8 mouse cellular contexts compared by ENCODE assay signal in genomic region chr11:43766922-43767648, GRCm38 (mm10). TPM values are rescaled to one million over a fixed set of nuclear protein-coding genes. Genes with fewer than 3 reads are reported as not detected.
DNase-seq lines count a peak whose midpoint lies in the region; ATAC-seq lines count a peak whose summit lies in the region.

No protein-coding gene starts in this region.

- peak; percentile 72; the same call in 1 of the 2 replicates for ATAC-seq in erythroblast, adult 5-6 weeks (replicated peaks; ENCODE audit: low FRiP score, poor library complexity, severe bottlenecking)
- no peak for ATAC-seq in heart, embryonic 11.5 days (replicated peaks; ENCODE audit: insufficient number of reproducible peaks, low FRiP score, low TSS enrichment)
- ATAC-seq in kidney, embryonic 16.5 days (ENCODE audit: low FRiP score, low TSS enrichment) = peak; percentile 87; the same call in 1 of the 2 replicates
- peak; percentile 87 for ATAC-seq in monocyte, adult 5-6 weeks (replicated peaks; ENCODE audit: insufficient number of reproducible peaks, low FRiP score, low TSS enrichment, poor library complexity, severe bottlenecking)

- peak; percentile 87 for DNase-seq in CD4-positive helper T cell, adult 2 months (ENCODE audit: low read depth, low spot score)
- peak; percentile 87 for DNase-seq in brain, adult 2 months (ENCODE audit: low read depth, low spot score)
- peak; percentile 77 for DNase-seq in liver
- peak; percentile 57 to 77 for DNase-seq in spleen, postnatal 4 days (ENCODE audit: low spot score in 2 of 2)

- H3K4me2 ChIP-seq in heart, embryonic 11.5 days = peak overlapping the region; percentile 63
- peak overlapping the region; percentile 84 for H3K4me2 ChIP-seq in kidney, embryonic 16.5 days (replicated peaks; ENCODE audit: low read depth, low read length)

- H3K27me3 ChIP-seq in heart, embryonic 11.5 days (ENCODE audit: control insufficient read depth, insufficient read depth, low read length) = peaks cover 5% of the 10 kb centered on the region; the same call in 1 of the 2 replicates
- peaks cover 2% of the 10 kb centered on the region for H3K27me3 ChIP-seq in kidney, embryonic 16.5 days (ENCODE audit: insufficient read depth, low read length)

- no peak overlapping the region for H3K27ac ChIP-seq in heart, embryonic 11.5 days (ENCODE audit: low read depth, low read length)
- H3K27ac ChIP-seq in kidney, embryonic 16.5 days (ENCODE audit: low read length) = no peak overlapping the region

- H3K36me3 ChIP-seq in heart, embryonic 11.5 days (ENCODE audit: control insufficient read depth, insufficient read depth, low read length) = no peaks in the 10 kb centered on the region
- H3K36me3 ChIP-seq in kidney, embryonic 16.5 days (ENCODE audit: insufficient read depth, low read length) = no peaks in the 10 kb centered on the region

- H3K4me1 ChIP-seq in heart, embryonic 11.5 days (ENCODE audit: control insufficient read depth, insufficient read depth, low read length) = no peaks in the 10 kb centered on the region
- H3K4me1 ChIP-seq in kidney, embryonic 16.5 days (ENCODE audit: insufficient read depth, low read length) = 0 out of 2 replicates have a peak, but pooled peaks cover 3% of the 10 kb centered on the region

- H3K9ac ChIP-seq in heart, embryonic 11.5 days (ENCODE audit: low read depth, low read length) = no peak overlapping the region
- H3K9ac ChIP-seq in kidney, embryonic 16.5 days (replicated peaks; ENCODE audit: low read length) = peak overlapping the region; percentile 53

- H3K4me3 ChIP-seq in heart, embryonic 11.5 days (ENCODE audit: low read depth, low read length) = peak overlapping the region; percentile 46
- peak overlapping the region; percentile 61 for H3K4me3 ChIP-seq in kidney, embryonic 16.5 days (ENCODE audit: low read length)

- no peaks in the 10 kb centered on the region for H3K9me3 ChIP-seq in heart, embryonic 11.5 days (replicated peaks; ENCODE audit: control insufficient read depth, low read length)
- no peaks in the 10 kb centered on the region for H3K9me3 ChIP-seq in kidney, embryonic 16.5 days (ENCODE audit: low read length)

- WGBS in heart, embryonic 11.5 days (ENCODE audit: insufficient replicate concordance) = 6% methylated on average over 37 of the region's 37 CpGs
- WGBS in kidney, embryonic 16.5 days = 4% methylated on average over 37 of the region's 37 CpGs

RNA-seq across cellular contexts. Expression of gene Ttc1, which starts 19.3 kb away (rescaled TPM):
- 10.2 and 25.9 TPM in 2 replicates for total RNA-seq in erythroblast, adult 5-6 weeks (2015; ENCODE audit: low replicate concordance)
- 18.9 and 20.5 TPM in 2 replicates for total RNA-seq in erythroblast, adult 5-6 weeks (2017; ENCODE audit: low replicate concordance)
- 57.5 and 58.8 TPM in 2 replicates for polyA plus RNA-seq in heart, embryonic 11.5 days (2014; fragmentation: Nextera tagmentation; extraction: Ambion mirVana)
- polyA plus RNA-seq in kidney, embryonic 16.5 days (2015; fragmentation: Nextera tagmentation; extraction: Ambion mirVana) = 69.6 and 71.0 TPM in 2 replicates
- total RNA-seq in monocyte, adult 5-6 weeks (2017) = 54.8 to 64.8 TPM (median 59.7 TPM) in 3 replicates
